Mouse (Mus musculus) liver, embryonic 14.5 days (tissue): ENCODE measurements around the gene Gm45808.

Source experiments
- CTCF ChIP-seq: IDR thresholded peaks from 2 replicates; pipeline ENCODE4 v1.5.1; 2016; ENCODE audit warnings: antibody characterized with exemption, low read depth, control low read depth
- EP300 ChIP-seq: IDR thresholded peaks from 2 replicates; pipeline ENCODE4 v1.6.1; 2016; ENCODE audit warnings: antibody characterized with exemption, low read depth

DNA sequence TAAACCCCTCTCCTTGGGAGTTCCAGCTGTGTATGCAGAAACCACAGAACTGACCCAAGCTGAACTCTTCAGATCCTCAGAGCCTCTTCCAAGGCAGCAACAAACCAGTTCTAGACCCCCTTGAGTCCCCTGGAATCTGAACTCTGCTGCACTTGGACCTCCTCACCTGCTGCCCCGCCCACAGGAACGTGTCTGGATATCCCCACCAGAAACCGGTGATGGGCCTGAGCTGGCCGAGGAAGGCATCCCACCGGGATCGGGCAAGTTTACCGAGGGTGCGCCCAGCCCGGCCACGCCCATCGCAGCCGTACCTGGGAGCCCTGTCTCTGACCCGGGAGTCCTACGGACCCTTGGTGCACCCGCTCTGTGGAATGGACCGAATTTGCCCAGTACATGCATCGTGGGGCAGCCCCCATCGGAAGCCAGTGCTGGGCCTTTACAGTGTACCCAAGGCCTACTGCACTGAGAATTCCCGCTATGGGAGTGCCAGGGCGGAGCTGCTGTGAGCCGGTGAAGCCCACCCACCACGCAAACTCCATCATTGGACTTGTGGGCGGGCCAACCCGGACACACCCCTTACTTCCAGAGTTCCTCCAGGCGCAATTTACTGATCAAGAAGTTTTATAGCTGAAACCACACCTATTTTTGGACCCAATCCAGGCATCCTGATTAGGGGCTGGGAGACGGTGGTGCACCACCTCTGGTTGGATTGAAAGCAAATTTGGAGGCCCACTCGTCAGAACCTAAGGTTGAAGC, 66.6 kb downstream of the Gm45808 start:
- TF ChIP-seq EP300 (no peak), CTCF (no peak)
